Mouse (Mus musculus) G1E (cell line): ENCODE results near the gene Stoml1. TPM values are rescaled to one million over a fixed set of nuclear protein-coding genes. Genes with fewer than 3 reads are reported as not detected.
A peak's percentile ranks its signal among the peaks of the same experiment; 100 is the strongest.

Experiments
- ATAC-seq: 2 replicates; pipeline ENCODE4 v1.8.0; 2016; ENCODE audit warnings: mild to moderate bottlenecking; ENCODE audit not compliant: insufficient number of reproducible peaks, poor library complexity, low FRiP score, severe bottlenecking; ENCODE audit errors: extremely low read depth
- DNase-seq: peaks from one replicate; pipeline ENCODE4 v3.0.0; 2012; ENCODE audit warnings: low spot score
- H3K27me3 ChIP-seq: 2 replicates; pipeline ENCODE4 v1.6.1; 2012; ENCODE audit warnings: mild to moderate bottlenecking, low read length, inconsistent platforms; ENCODE audit not compliant: insufficient read depth
- H3K36me3 ChIP-seq: replicated peaks from 2 replicates; pipeline ENCODE3; 2012; ENCODE audit warnings: mild to moderate bottlenecking, inconsistent platforms
- H3K4me1 ChIP-seq: 2 replicates; pipeline ENCODE4 v1.6.1; 2012; ENCODE audit warnings: low read depth, low read length, inconsistent platforms, mixed read lengths; ENCODE audit not compliant: insufficient read depth
- H3K4me3 ChIP-seq: 2 replicates; pipeline ENCODE4 v1.5.1; 2012; ENCODE audit warnings: low read depth, mild to moderate bottlenecking, inconsistent platforms, low read length, moderate library complexity, mixed read lengths
- H3K9me3 ChIP-seq: replicated peaks from 2 replicates; pipeline ENCODE4 v1.6.1; 2012; ENCODE audit warnings: inconsistent platforms
- CTCF ChIP-seq: IDR thresholded peaks from 2 replicates; pipeline ENCODE4 v1.5.1; 2012; ENCODE audit warnings: low read depth, low read length, inconsistent platforms, mixed read lengths
- GATA1 ChIP-seq: IDR thresholded peaks from 2 replicates; pipeline ENCODE4 v1.6.1; 2012; ENCODE audit warnings: borderline replicate concordance, low read length, inconsistent platforms, mixed read lengths
- GATA2 ChIP-seq: IDR thresholded peaks from 2 replicates; pipeline ENCODE4 v1.6.1; 2012; ENCODE audit warnings: low read depth, low read length, inconsistent platforms, borderline replicate concordance
- POLR2AphosphoS5 ChIP-seq: IDR thresholded peaks from 2 replicates; pipeline ENCODE4 v1.6.1; 2012; ENCODE audit warnings: low read depth, low read length, inconsistent platforms; ENCODE audit not compliant: insufficient replicate concordance
- TAL1 ChIP-seq: conservative IDR thresholded peaks from 2 replicates; pipeline ENCODE4 v1.6.1; 2012; ENCODE audit warnings: low read depth, low read length, inconsistent platforms, mixed read lengths
- polyA plus RNA-seq: library from polyadenylated mRNA; stranded (reverse); fragments of >175 nt; gene quantifications from 2 replicates; pipeline ENCODE4 v1.2.3, GENCODE M21; 2012
- total RNA-seq, 2 experiments: library from RNA; stranded (forward) in 1 of 2; stranded (reverse) in 1 of 2; fragments of 200-1000 nt in 1 of 2; fragments of >200 nt in 1 of 2; fragmentation: Nextera tagmentation in 1 of 2; gene quantifications; 2 replicates each; pipeline ENCODE4 v1.2.3; 2014 to 2017

Stoml1 gene
- total and polyA plus RNA-seq, 3 experiments, result 6.4 to 8.8 (median 7.4) TPM

GRCm38 (mm10) chr9:58234502-58235015, 18.4 kb upstream of the Stoml1 start:
- H3K4me3 ChIP-seq, result 0 out of 2 replicates have a peak overlapping the region, but pooled peaks have one; percentile 5
- peaks cover 76% of the 10 kb centered on the region for H3K36me3 ChIP-seq
- ATAC-seq, result no peak

DNA sequence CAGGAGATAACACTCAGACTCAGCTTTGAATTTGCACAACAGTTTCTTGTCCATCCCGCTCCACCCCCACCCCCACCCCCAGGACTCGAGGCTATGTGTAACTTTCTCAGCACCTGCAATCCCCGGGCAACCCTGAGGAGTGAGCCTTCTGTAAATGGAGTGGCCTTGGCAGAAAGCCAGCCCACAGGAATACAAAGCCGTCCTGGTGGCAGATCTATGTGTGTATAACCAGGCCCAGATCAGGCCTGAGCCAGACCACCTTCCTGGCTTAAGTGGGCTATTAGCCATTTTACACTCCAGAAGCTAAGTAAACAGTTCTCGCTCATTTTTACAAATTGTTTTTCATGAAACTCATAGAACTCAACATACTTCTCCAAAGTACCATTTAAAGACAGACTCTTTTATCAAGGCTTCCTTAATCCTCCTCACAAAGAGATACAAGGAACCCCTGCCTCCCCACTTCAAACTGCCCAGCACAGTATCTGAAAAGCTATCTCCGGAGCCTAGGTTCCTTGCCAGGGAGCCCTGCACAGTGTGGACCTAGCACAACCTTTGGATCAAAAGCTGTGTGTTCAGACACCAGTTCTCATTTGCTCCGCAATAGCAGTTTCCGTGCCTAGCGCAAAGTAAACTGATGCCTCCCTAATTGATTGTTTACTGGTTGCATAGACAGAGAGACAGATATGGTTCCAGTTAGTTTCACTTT, 11.0 kb upstream of the Stoml1 start:
- H3K36me3 ChIP-seq, result peaks cover 74% of the 10 kb centered on the region

More at GRCm38 (mm10) chr9:58234502-58235015, 18.4 kb upstream of the Stoml1 start:
- TF ChIP-seq GATA2 (no peak), POLR2AphosphoS5 (no peak), GATA1 (no peak), TAL1 (no peak), CTCF (no peak)
- Histone ChIP-seq H3K9me3 (no peaks in the 10 kb centered on the region), H3K27me3 (no peaks in the 10 kb centered on the region; the same call in 1 of the 2 replicates), H3K4me1 (peaks cover 28% of the 10 kb centered on the region)
- no peak for DNase-seq

GRCm38 (mm10) chr9:58242696-58243095, 10.3 kb upstream of the Stoml1 start:
- ATAC-seq, result no peak
- Histone ChIP-seq H3K36me3 (peaks cover 71% of the 10 kb centered on the region), H3K4me1 (peaks cover 71% of the 10 kb centered on the region), H3K4me3 (peak overlapping the region; percentile 35; the same call in 1 of the 2 replicates), H3K9me3 (no peaks in the 10 kb centered on the region), H3K27me3 (no peaks in the 10 kb centered on the region)
- TF ChIP-seq POLR2AphosphoS5, result no peak
- DNase-seq, result no peak

More for the DNA sequence above, 11.0 kb upstream of the Stoml1 start:
- DNase-seq, result no peak
- H3K9me3 ChIP-seq, result no peaks in the 10 kb centered on the region
- ATAC-seq, result no peak
- peaks cover 68% of the 10 kb centered on the region for H3K4me1 ChIP-seq
- no peak overlapping the region for H3K4me3 ChIP-seq
- no peaks in the 10 kb centered on the region for H3K27me3 ChIP-seq
- TF ChIP-seq TAL1 (no peak), POLR2AphosphoS5 (no peak), GATA2 (no peak), GATA1 (no peak), CTCF (no peak)

GRCm38 (mm10) chr9:58243696-58244095, 9.3 kb upstream of the Stoml1 start:
- ATAC-seq (no peak), DNase-seq (no peak)
- no peak overlapping the region for H3K4me3 ChIP-seq
- H3K36me3 ChIP-seq, result peaks cover 66% of the 10 kb centered on the region
- H3K27me3 ChIP-seq, result no peaks in the 10 kb centered on the region
- peaks cover 70% of the 10 kb centered on the region for H3K4me1 ChIP-seq
- no peaks in the 10 kb centered on the region for H3K9me3 ChIP-seq
- TF ChIP-seq GATA2, result no peak
- no peak for TF ChIP-seq GATA1
- no peak for TF ChIP-seq TAL1
- TF ChIP-seq CTCF, result no peak
- TF ChIP-seq POLR2AphosphoS5, result no peak

DNA sequence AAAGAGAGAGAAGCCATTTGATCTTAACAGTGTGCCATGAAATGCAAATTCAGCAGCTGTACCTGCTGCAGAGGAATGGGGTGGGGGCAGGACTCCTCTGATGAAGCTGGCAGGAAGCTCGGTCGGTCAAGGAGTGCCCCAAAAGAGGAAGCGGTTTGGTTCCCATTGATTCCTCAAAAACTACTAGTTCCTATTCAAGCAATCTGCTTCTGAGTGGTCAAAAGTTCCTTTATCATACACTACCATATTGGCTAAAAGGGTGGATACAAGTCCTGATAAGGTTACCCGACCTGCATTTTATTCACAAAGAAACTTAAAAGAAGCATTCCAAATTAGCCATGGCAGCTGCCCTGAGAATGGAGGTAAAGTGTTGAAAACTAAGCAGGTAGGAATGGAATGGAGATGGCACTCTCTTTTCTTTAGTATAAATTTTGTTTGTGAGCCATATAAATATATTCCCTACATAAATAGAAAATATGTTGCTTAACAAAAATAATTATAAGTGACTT, 6.8 kb upstream of the Stoml1 start:
- H3K9me3 ChIP-seq, result no peaks in the 10 kb centered on the region
- H3K36me3 ChIP-seq, result peaks cover 49% of the 10 kb centered on the region
- DNase-seq (peak; percentile 66), ATAC-seq (peak; percentile 62)
- no peak for TF ChIP-seq CTCF
- peak; percentile 75 for TF ChIP-seq TAL1
- peak overlapping the region; percentile 38; the same call in 1 of the 2 replicates for H3K4me3 ChIP-seq
- peaks cover 71% of the 10 kb centered on the region for H3K4me1 ChIP-seq
- H3K27me3 ChIP-seq, result no peaks in the 10 kb centered on the region

- H3K27me3 ChIP-seq, result no peaks in the 10 kb centered on the region
- DNase-seq (peak; percentile 42), ATAC-seq (no peak)
- peak overlapping the region; percentile 71 for H3K4me3 ChIP-seq
- peaks cover 63% of the 10 kb centered on the region for H3K4me1 ChIP-seq
- peaks cover 39% of the 10 kb centered on the region for H3K36me3 ChIP-seq
- TF ChIP-seq CTCF (no peak), TAL1 (peak; percentile 78)
- no peaks in the 10 kb centered on the region for H3K9me3 ChIP-seq
Observed at GRCm38 (mm10) chr9:58247064-58247759, 5.8 kb upstream of the Stoml1 start.
